Mouse (Mus musculus) erythroblast, embryonic 14.5 days (primary cell): Measurements from ENCODE around the gene Dgat2.

Experiments
- GATA1 ChIP-seq: IDR thresholded peaks from 2 replicates; pipeline ENCODE4 v1.6.1; 2012; ENCODE audit warnings: low read length, inconsistent platforms, mixed read lengths
- TAL1 ChIP-seq: IDR thresholded peaks from 3 replicates; pipeline ENCODE4 v1.6.1; 2012; ENCODE audit warnings: low read length, inconsistent platforms, mixed read lengths

- TF ChIP-seq GATA1: no peak
- TF ChIP-seq TAL1: no peak
These were observed 44.7 kb upstream of the Dgat2 start for GRCm38 (mm10) chr7:99227267-99227666.
